Mouse (Mus musculus) intestine, postnatal 0 days (tissue): ENCODE results near the gene Cd44. TPM values are rescaled to one million over a fixed set of nuclear protein-coding genes. Genes with fewer than 3 reads are reported as not detected.

Experiments
- ATAC-seq: fragments of 200-750 bp; cut with Nextera tagmentation; 2 replicates; pipeline ENCODE4 v1.8.0; 2017; ENCODE audit warnings: mild to moderate bottlenecking, moderate TSS enrichment, moderate library complexity
- H3K27ac ChIP-seq: fragments of 300-500 bp; sonication (generic); 2 replicates; pipeline ENCODE4 v1.5.1; 2014; ENCODE audit warnings: mild to moderate bottlenecking, low read depth, low read length, moderate library complexity
- H3K27me3 ChIP-seq: fragments of 300-500 bp; sonication (generic); replicated peaks from 2 replicates; pipeline ENCODE4 v1.6.1; 2014; ENCODE audit warnings: low read length, mixed read lengths; ENCODE audit not compliant: control insufficient read depth, insufficient read depth
- H3K36me3 ChIP-seq: fragments of 300-500 bp; sonication (generic); 2 replicates; pipeline ENCODE4 v1.6.1; 2014; ENCODE audit warnings: mild to moderate bottlenecking, moderate library complexity; ENCODE audit not compliant: control insufficient read depth, insufficient read depth
- H3K4me1 ChIP-seq: fragments of 300-500 bp; sonication (generic); replicated peaks from 2 replicates; pipeline ENCODE4 v1.6.1; 2014; ENCODE audit warnings: antibody characterized with exemption, low read length, mixed read lengths; ENCODE audit not compliant: control insufficient read depth, insufficient read depth
- H3K4me2 ChIP-seq: fragments of 300-500 bp; sonication (generic); replicated peaks from 2 replicates; pipeline ENCODE4 v1.6.1; 2014; ENCODE audit warnings: low read depth, mild to moderate bottlenecking, moderate library complexity
- H3K4me3 ChIP-seq: fragments of 300-500 bp; sonication (generic); 2 replicates; pipeline ENCODE4 v1.5.1; 2014; ENCODE audit warnings: low read depth, low read length
- H3K9ac ChIP-seq: fragments of 300-500 bp; sonication (generic); 2 replicates; pipeline ENCODE4 v1.6.1; 2014; ENCODE audit warnings: mild to moderate bottlenecking, low read depth, low read length
- H3K9me3 ChIP-seq: fragments of 300-500 bp; sonication (generic); 2 replicates; pipeline ENCODE4 v1.6.1; 2016; ENCODE audit warnings: mixed run types; ENCODE audit not compliant: control insufficient read depth
- CTCF ChIP-seq: sonication (generic); IDR thresholded peaks from 2 replicates; pipeline ENCODE4 v1.5.1; 2016; ENCODE audit warnings: low read depth, mild to moderate bottlenecking, control low read depth, antibody characterized with exemption, moderate library complexity
- WGBS: fragments of 180-500 bp; shearing (Covaris S2); extraction: QIAGEN DNeasy Blood & Tissue Kit; methylation state at CpG from one replicate; pipeline ENCODE4 v1.1.7; 2014; 5-methylcytosine and 5-hydroxymethylcytosine counted together
- polyA plus RNA-seq: library from polyadenylated mRNA; unstranded; fragments of >200 nt; fragmentation: Nextera tagmentation; extraction: Ambion mirVana; gene quantifications from 2 replicates; pipeline ENCODE4 v1.2.1, GENCODE M21; 2015

Cd44 gene
- polyA plus RNA-seq, 1 experiment from 2014 or later, result 10.6 TPM

DNA sequence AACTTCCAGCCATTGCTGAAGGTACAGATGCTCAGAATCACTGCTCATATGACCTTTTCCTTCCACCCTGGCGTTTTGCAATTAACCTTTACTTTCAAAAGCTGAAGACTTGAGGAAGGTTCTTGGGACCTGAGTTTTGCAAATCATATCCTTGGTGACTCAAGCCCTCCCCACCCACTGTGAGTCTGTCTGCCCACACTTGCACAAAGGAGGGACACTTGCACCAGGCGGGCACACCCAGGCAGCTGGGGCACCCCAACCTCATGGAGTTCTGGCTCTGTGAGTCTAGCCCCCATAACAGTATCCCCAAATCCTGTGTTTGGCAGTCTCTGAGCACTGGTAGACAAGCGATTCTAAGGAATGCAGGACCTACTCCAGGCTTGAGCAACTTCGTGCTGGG is 6.7 kb downstream of the Cd44 start:
- Histone ChIP-seq H3K4me3 (no peak overlapping the region), H3K36me3 (no peaks in the 10 kb centered on the region), H3K4me2 (no peak overlapping the region), H3K4me1 (no peaks in the 10 kb centered on the region), H3K27ac (no peak overlapping the region), H3K27me3 (no peaks in the 10 kb centered on the region), H3K9ac (no peak overlapping the region), H3K9me3 (no peaks in the 10 kb centered on the region)
- no peak for TF ChIP-seq CTCF
- 78% methylated on average over 4 of the region's 4 CpGs for WGBS
- ATAC-seq, result no peak

DNA sequence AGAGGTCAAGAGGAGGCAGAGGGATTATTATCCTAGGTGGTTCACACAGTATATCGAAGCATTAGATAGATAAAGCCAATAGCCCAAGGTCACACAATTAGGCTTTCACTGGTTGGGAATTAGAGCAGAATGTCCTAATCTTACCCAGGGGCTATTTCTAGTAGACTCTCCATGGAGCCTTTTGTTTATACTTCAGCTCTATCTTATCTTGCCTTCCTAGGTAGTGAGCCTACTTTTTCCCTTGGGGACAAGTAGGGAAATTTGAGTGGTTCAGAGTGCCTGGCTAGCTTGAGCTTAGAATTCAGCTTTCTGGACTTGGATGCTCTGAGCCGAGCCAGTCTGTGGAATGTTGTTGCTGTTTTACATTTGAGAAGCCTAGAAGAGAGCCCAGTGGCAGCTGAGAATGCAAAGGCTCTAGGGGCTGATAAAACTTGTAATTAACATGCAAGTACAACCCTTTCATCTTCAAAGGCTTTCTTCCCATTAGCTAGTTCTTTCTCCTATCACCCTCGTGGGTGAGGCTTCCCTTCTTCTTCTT is 12.7 kb downstream of the Cd44 start:
- no peaks in the 10 kb centered on the region for H3K36me3 ChIP-seq
- no peak overlapping the region for H3K9ac ChIP-seq
- no peaks in the 10 kb centered on the region for H3K27me3 ChIP-seq
- no peaks in the 10 kb centered on the region for H3K9me3 ChIP-seq
- no peak for ATAC-seq
- WGBS, result 31% methylated on average over 3 of the region's 3 CpGs
- no peaks in the 10 kb centered on the region for H3K4me1 ChIP-seq
- no peak overlapping the region for H3K27ac ChIP-seq
- TF ChIP-seq CTCF, result no peak
- H3K4me3 ChIP-seq, result no peak overlapping the region
- H3K4me2 ChIP-seq, result no peak overlapping the region

- Histone ChIP-seq H3K27me3 (no peaks in the 10 kb centered on the region), H3K9ac (no peak overlapping the region), H3K36me3 (no peaks in the 10 kb centered on the region), H3K9me3 (no peaks in the 10 kb centered on the region), H3K4me1 (no peaks in the 10 kb centered on the region), H3K4me2 (no peak overlapping the region), H3K27ac (no peak overlapping the region), H3K4me3 (no peak overlapping the region)
- TF ChIP-seq CTCF, result no peak
- ATAC-seq, result no peak
- 86% methylated on average over 1 of the region's 1 CpGs for WGBS
Measured at GRCm38 (mm10) chr2:102887137-102887536, 14.3 kb downstream of the Cd44 start.

DNA sequence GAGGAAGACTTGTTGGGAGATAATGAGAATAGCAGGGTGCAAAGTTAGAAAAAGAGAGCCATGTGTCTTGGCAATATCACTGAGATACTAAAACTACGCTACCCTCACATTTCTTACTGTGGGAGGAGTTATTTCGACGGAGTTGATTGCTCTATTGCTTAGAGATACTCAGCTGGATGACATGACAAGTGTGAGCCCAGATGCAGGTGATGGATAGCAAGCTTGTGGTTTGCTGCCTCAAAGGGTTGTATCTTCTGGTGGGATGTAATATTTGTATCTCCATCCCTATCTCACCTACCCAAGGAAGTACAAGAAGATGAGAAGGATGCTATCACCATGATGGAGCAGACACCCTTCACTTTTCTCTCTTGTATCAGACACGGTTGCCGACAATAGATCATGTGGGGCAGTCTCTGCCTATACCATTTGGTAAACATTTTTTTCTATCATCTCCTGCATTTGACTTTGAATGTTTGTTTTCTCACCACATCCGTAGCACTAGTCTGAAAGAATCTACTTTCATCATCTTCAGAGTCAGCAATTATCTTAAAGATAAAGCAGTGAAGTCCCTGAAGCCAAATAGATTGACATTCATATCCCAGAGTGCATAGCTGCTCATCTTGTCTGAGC is 15.0 kb downstream of the Cd44 start:
- H3K27me3 ChIP-seq, result no peaks in the 10 kb centered on the region
- no peak for ATAC-seq
- H3K4me1 ChIP-seq, result no peaks in the 10 kb centered on the region
- H3K9ac ChIP-seq, result no peak overlapping the region
- no peak overlapping the region for H3K4me3 ChIP-seq
- no peak overlapping the region for H3K4me2 ChIP-seq
- no peaks in the 10 kb centered on the region for H3K9me3 ChIP-seq
- no peak for TF ChIP-seq CTCF
- no peak overlapping the region for H3K27ac ChIP-seq
- 83% methylated on average over 6 of the region's 6 CpGs for WGBS
- H3K36me3 ChIP-seq, result no peaks in the 10 kb centered on the region

GRCm38 (mm10) chr2:102882597-102883272 is 18.7 kb downstream of the Cd44 start:
- Histone ChIP-seq H3K4me1 (no peaks in the 10 kb centered on the region), H3K36me3 (no peaks in the 10 kb centered on the region), H3K9ac (no peak overlapping the region), H3K4me2 (no peak overlapping the region), H3K27me3 (no peaks in the 10 kb centered on the region), H3K9me3 (no peaks in the 10 kb centered on the region), H3K4me3 (no peak overlapping the region), H3K27ac (0 out of 2 replicates have a peak overlapping the region, but pooled peaks have one; percentile 41)
- no peak for ATAC-seq
- WGBS, result 43% methylated on average over 6 of the region's 6 CpGs
- no peak for TF ChIP-seq CTCF

DNA sequence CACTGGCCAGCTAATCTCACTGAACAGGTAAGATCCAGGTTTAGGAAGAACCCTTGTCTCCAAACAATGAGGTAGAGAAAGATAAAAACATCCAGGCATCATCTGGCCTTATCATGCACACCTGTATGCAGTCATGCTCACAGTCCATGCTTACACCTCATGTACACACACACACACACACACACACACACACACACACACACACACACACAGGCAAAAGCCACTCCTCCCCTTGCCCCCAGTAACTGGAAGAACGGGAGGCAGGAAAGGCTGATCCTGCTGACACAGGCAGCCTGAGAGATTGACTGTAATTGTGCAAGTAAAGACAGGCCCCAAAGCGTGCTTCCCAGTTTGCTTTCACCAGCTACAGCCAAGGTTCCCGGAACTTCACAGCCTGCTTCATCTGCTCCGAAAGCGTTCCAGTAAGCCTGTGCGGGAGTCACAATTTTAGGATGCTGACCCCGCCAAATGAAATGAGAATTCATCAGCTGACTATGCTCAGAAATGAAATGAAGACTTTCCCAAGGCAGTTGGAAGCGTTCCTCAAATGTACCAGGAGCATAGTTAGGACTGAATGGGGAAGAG is 19.4 kb downstream of the Cd44 start:
- no peak for ATAC-seq
- H3K4me2 ChIP-seq, result no peak overlapping the region

More for the DNA sequence above, 19.4 kb downstream of the Cd44 start:
- 59% methylated on average over 8 of the region's 8 CpGs for WGBS
- Histone ChIP-seq H3K27me3 (no peaks in the 10 kb centered on the region), H3K4me3 (no peak overlapping the region), H3K9me3 (no peaks in the 10 kb centered on the region), H3K4me1 (no peaks in the 10 kb centered on the region), H3K27ac (0 out of 2 replicates have a peak overlapping the region, but pooled peaks have one; percentile 41), H3K9ac (no peak overlapping the region), H3K36me3 (no peaks in the 10 kb centered on the region)
- no peak for TF ChIP-seq CTCF
